Mouse (Mus musculus) left cerebral cortex, adult 18-20 months (tissue): ENCODE data around the gene St3gal4. TPM values are rescaled to one million over a fixed set of nuclear protein-coding genes. Genes with fewer than 3 reads are reported as not detected.

Experiments used
- DNase-seq, 2 experiments: peaks; one replicate each; pipeline ENCODE4 v3.0.0; 2021 to 2022; ENCODE audit warnings: low spot score in 2 of 2, mixed read lengths in 1 of 2
- total RNA-seq, 2 experiments: library from RNA; stranded (reverse); gene quantifications; 2 replicates each; pipeline ENCODE4 v1.2.3; 2021

The St3gal4 gene
- total RNA-seq, 2 experiments from 2014 or later = 26.7 to 29.7 TPM

- DNase-seq = no peak
Measured at GRCm38 (mm10) chr9:35018056-35018455, 101.0 kb downstream of the St3gal4 start.

DNA sequence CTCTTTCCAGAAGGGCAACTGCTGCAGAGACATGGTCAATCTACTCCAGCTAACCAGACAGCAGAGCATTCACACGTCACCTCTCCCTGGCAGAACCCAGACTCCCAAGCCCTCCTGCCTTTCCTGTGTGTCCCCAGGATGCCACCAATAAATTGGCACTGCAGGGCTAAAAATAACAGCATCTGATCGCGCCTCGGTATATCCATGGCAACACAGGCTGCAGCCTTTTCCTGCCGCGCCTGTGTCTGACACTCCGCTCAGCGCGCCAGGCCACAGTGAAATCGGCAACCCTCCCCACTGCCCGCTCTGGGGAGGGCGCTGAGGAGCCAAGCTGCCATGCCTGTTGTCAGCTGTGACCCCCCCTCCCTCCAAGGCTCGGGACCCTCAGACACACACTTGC lies 101.5 kb downstream of the St3gal4 start:
- DNase-seq = peak; percentile 42 to 76

GRCm38 (mm10) chr9:35016762-35017161 lies 102.3 kb downstream of the St3gal4 start:
- no peak for DNase-seq

- no peak for DNase-seq
Measured at GRCm38 (mm10) chr9:35007697-35008341, 111.2 kb downstream of the St3gal4 start.

- no peak for DNase-seq
Measured at GRCm38 (mm10) chr9:35004113-35004512, 115.0 kb downstream of the St3gal4 start.

- DNase-seq = no peak
Measured at GRCm38 (mm10) chr9:34997880-34998865, 120.9 kb downstream of the St3gal4 start.

Other genes starting within 250 kb of the St3gal4 start
- 10 to 100 TPM; 14.7 to 18.6 TPM for gene Dcps, start 56.8 kb upstream of the St3gal4 start, total RNA-seq
- 10 to 100 TPM; 65.5 to 68.8 TPM for gene Srpr, start 80.9 kb upstream of the St3gal4 start, total RNA-seq
- 1 to 10 TPM; 2.4 to 2.7 TPM for gene Tirap, start 81.0 kb upstream of the St3gal4 start, total RNA-seq
- 10 to 100 TPM; 29.7 to 36.0 TPM for gene Foxred1, start 91.8 kb upstream of the St3gal4 start, total RNA-seq
- 10 to 100 TPM; 20.3 to 25.2 TPM for gene Fam118b, start 148.5 kb upstream of the St3gal4 start, total RNA-seq
- 10 to 100 TPM in 1 of 2 experiments, 1 to 10 TPM in 1; 9.8 to 10.8 TPM for gene Rpusd4, start 148.6 kb upstream of the St3gal4 start, total RNA-seq